In genomic region chr12:91383516-91384264, GRCm38 (mm10) we compare ENCODE assay signal across 8 mouse cellular contexts. TPM values are rescaled to one million over a fixed set of nuclear protein-coding genes. Genes with fewer than 3 reads are reported as not detected.
DNase-seq lines count a peak whose midpoint lies in the region; ATAC-seq lines count a peak whose summit lies in the region.

No protein-coding gene starts in this region.

- peak overlapping the region; percentile 73 for H3K4me3 ChIP-seq in embryonic facial prominence, embryonic 13.5 days
- peak overlapping the region; percentile 55 for H3K4me3 ChIP-seq in hindbrain, embryonic 15.5 days
- peak overlapping the region; percentile 70 for H3K4me3 ChIP-seq in lung, embryonic 16.5 days (ENCODE audit: low read length)
- H3K4me3 ChIP-seq in stomach, embryonic 15.5 days (replicated peaks): peak overlapping the region; percentile 77

- DNase-seq in left cerebral cortex, postnatal 10 days (ENCODE audit: extremely low spot score in 1 of 2, low spot score in 2 of 2): peak; percentile 5 to 30
- DNase-seq in left cerebral cortex, postnatal 25 days (ENCODE audit: low spot score in 2 of 2): no peak
- DNase-seq in NIH3T3 (ENCODE audit: low read depth): peak; percentile 25
- no peak for DNase-seq in frontal cortex, postnatal 25 days (ENCODE audit: low spot score in 2 of 2)

- peak; percentile 57 for ATAC-seq in embryonic facial prominence, embryonic 13.5 days (ENCODE audit: insufficient number of reproducible peaks, insufficient read depth, low FRiP score, low TSS enrichment, low read depth)
- ATAC-seq in hindbrain, embryonic 15.5 days (ENCODE audit: low FRiP score, low read depth): peak; percentile 70
- ATAC-seq in lung, embryonic 16.5 days (ENCODE audit: low read depth): peak; percentile 53
- ATAC-seq in stomach, embryonic 15.5 days (ENCODE audit: insufficient read depth, low FRiP score, low read depth): peak; percentile 53

- intact Hi-C loops in left cerebral cortex, postnatal 10 days (cut with DNase I): no loop called here
- intact Hi-C loops in left cerebral cortex, postnatal 25 days (cut with DNase I): no loop called here

- WGBS in embryonic facial prominence, embryonic 13.5 days: 6% methylated on average over 22 of the region's 22 CpGs
- WGBS in hindbrain, embryonic 15.5 days: 7% methylated on average over 22 of the region's 22 CpGs
- WGBS in lung, embryonic 16.5 days: 1% methylated on average over 22 of the region's 22 CpGs
- WGBS in stomach, embryonic 15.5 days: 3% methylated on average over 22 of the region's 22 CpGs

- no peaks in the 10 kb centered on the region for H3K27me3 ChIP-seq in embryonic facial prominence, embryonic 13.5 days
- H3K27me3 ChIP-seq in hindbrain, embryonic 15.5 days: no peaks in the 10 kb centered on the region
- H3K27me3 ChIP-seq in lung, embryonic 16.5 days (ENCODE audit: control insufficient read depth, insufficient read depth, low read depth, low read length): no peaks in the 10 kb centered on the region
- H3K27me3 ChIP-seq in stomach, embryonic 15.5 days (replicated peaks): no peaks in the 10 kb centered on the region

- H3K27ac ChIP-seq in embryonic facial prominence, embryonic 13.5 days: no peak overlapping the region
- H3K27ac ChIP-seq in hindbrain, embryonic 15.5 days (replicated peaks): no peak overlapping the region
- no peak overlapping the region for H3K27ac ChIP-seq in lung, embryonic 16.5 days (ENCODE audit: low read length)
- H3K27ac ChIP-seq in stomach, embryonic 15.5 days: no peak overlapping the region

- H3K9ac ChIP-seq in embryonic facial prominence, embryonic 13.5 days: peak overlapping the region; percentile 76
- peak overlapping the region; percentile 38 for H3K9ac ChIP-seq in hindbrain, embryonic 15.5 days
- H3K9ac ChIP-seq in lung, embryonic 16.5 days (ENCODE audit: low read length): peak overlapping the region; percentile 71
- peak overlapping the region; percentile 37; the same call in 1 of the 2 replicates for H3K9ac ChIP-seq in stomach, embryonic 15.5 days

- peaks cover 4% of the 10 kb centered on the region; the same call in 1 of the 2 replicates for H3K4me1 ChIP-seq in embryonic facial prominence, embryonic 13.5 days
- peaks cover 5% of the 10 kb centered on the region for H3K4me1 ChIP-seq in hindbrain, embryonic 15.5 days (replicated peaks)
- peaks cover 4% of the 10 kb centered on the region; the same call in 1 of the 2 replicates for H3K4me1 ChIP-seq in lung, embryonic 16.5 days (replicated peaks; ENCODE audit: control insufficient read depth, insufficient read depth, low read length)
- H3K4me1 ChIP-seq in stomach, embryonic 15.5 days: peaks cover 4% of the 10 kb centered on the region; the same call in 1 of the 2 replicates

- no peaks in the 10 kb centered on the region for H3K9me3 ChIP-seq in embryonic facial prominence, embryonic 13.5 days
- H3K9me3 ChIP-seq in hindbrain, embryonic 15.5 days: no peaks in the 10 kb centered on the region
- H3K9me3 ChIP-seq in lung, embryonic 16.5 days (ENCODE audit: control insufficient read depth, low read length): no peaks in the 10 kb centered on the region
- H3K9me3 ChIP-seq in stomach, embryonic 15.5 days: no peaks in the 10 kb centered on the region

- no peaks in the 10 kb centered on the region for H3K36me3 ChIP-seq in embryonic facial prominence, embryonic 13.5 days
- no peaks in the 10 kb centered on the region for H3K36me3 ChIP-seq in hindbrain, embryonic 15.5 days
- no peaks in the 10 kb centered on the region for H3K36me3 ChIP-seq in lung, embryonic 16.5 days (ENCODE audit: control insufficient read depth, insufficient read depth, low read length)
- H3K36me3 ChIP-seq in stomach, embryonic 15.5 days: no peaks in the 10 kb centered on the region

- H3K4me2 ChIP-seq in embryonic facial prominence, embryonic 13.5 days: peak overlapping the region; percentile 91
- H3K4me2 ChIP-seq in hindbrain, embryonic 15.5 days: peak overlapping the region; percentile 92
- peak overlapping the region; percentile 94 for H3K4me2 ChIP-seq in lung, embryonic 16.5 days (ENCODE audit: low read depth, low read length)
- H3K4me2 ChIP-seq in stomach, embryonic 15.5 days: peak overlapping the region; percentile 91

RNA-seq across cellular contexts. Expression of gene Cep128, which starts 0.5 kb away (rescaled TPM):
- 1 to 10 TPM; 6.8 to 7.6 TPM for total RNA-seq in left cerebral cortex, postnatal 10 days (2021)
- 10 to 100 TPM in 1 of 2 experiments, 1 to 10 TPM in 1; 9.0 to 11.4 TPM for total RNA-seq in left cerebral cortex, postnatal 25 days (2021)
- polyA plus RNA-seq in embryonic facial prominence, embryonic 13.5 days (2015; fragmentation: Nextera tagmentation; extraction: Ambion mirVana): 9.1 and 10.2 TPM in 2 replicates
- 3.6 and 4.2 TPM in 2 replicates for polyA plus RNA-seq in hindbrain, embryonic 15.5 days (2015; fragmentation: Nextera tagmentation; extraction: Ambion mirVana)
- 11.1 and 12.7 TPM in 2 replicates for polyA plus RNA-seq in lung, embryonic 16.5 days (2015; fragmentation: Nextera tagmentation; extraction: Ambion mirVana)
- 8.0 and 8.4 TPM in 2 replicates for polyA plus RNA-seq in stomach, embryonic 15.5 days (2015; fragmentation: Nextera tagmentation; extraction: Ambion mirVana)

RNA-seq across cellular contexts. Expression of gene Tshr, which starts 0.7 kb away (rescaled TPM):
- 1 to 10 TPM; 2.0 to 2.9 TPM for total RNA-seq in left cerebral cortex, postnatal 10 days (2021)
- total RNA-seq in left cerebral cortex, postnatal 25 days (2021): under 1 TPM; 0.23 to 0.37 TPM
- polyA plus RNA-seq in embryonic facial prominence, embryonic 13.5 days (2015; fragmentation: Nextera tagmentation; extraction: Ambion mirVana): 0.59 and 0.73 TPM in 2 replicates
- polyA plus RNA-seq in hindbrain, embryonic 15.5 days (2015; fragmentation: Nextera tagmentation; extraction: Ambion mirVana): 0.67 and 0.81 TPM in 2 replicates
- polyA plus RNA-seq in lung, embryonic 16.5 days (2015; fragmentation: Nextera tagmentation; extraction: Ambion mirVana): 0.19 and 0.20 TPM in 2 replicates
- 0.53 and 0.63 TPM in 2 replicates for polyA plus RNA-seq in stomach, embryonic 15.5 days (2015; fragmentation: Nextera tagmentation; extraction: Ambion mirVana)

Comparison
In these comparisons a context has a peak if more than half of its experiments do, and no peak if none do; other contexts are left out.
1. DNase-seq: peak in left cerebral cortex, postnatal 10 days (2 of 2) and NIH3T3 (single experiment); none in left cerebral cortex, postnatal 25 days (0 of 2) and frontal cortex, postnatal 25 days (0 of 2).
2. Peak in every context shown above with its lines, with median percentiles within 50 percentile points of each other: ATAC-seq, H3K4me2 ChIP-seq, H3K4me3 ChIP-seq and H3K9ac ChIP-seq.